Mouse (Mus musculus): ENCODE data around the gene Per1.

The Per1 gene

DNA sequence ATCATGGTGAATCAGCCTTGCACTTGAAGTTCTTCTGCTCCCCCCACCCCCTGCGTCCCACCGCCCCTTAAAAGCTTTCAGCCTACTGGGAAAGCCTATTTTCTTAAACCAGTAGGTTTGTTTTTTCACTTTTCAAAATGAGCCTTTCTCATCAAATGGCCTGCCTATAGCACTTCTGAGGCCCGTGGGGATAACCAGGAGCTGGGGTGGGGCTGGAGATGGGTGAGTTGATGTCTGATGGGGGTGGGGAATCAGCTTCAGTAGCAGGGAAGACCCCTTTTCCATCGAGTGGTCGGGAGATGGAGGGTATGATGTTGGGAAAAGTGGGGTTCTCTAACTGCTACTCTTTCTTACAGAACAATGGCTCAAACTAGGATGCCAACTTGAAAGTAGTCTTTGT, 21.8 kb downstream of the Per1 start:
- no peak for DNase-seq (ENCODE audit: low read depth)

DNA sequence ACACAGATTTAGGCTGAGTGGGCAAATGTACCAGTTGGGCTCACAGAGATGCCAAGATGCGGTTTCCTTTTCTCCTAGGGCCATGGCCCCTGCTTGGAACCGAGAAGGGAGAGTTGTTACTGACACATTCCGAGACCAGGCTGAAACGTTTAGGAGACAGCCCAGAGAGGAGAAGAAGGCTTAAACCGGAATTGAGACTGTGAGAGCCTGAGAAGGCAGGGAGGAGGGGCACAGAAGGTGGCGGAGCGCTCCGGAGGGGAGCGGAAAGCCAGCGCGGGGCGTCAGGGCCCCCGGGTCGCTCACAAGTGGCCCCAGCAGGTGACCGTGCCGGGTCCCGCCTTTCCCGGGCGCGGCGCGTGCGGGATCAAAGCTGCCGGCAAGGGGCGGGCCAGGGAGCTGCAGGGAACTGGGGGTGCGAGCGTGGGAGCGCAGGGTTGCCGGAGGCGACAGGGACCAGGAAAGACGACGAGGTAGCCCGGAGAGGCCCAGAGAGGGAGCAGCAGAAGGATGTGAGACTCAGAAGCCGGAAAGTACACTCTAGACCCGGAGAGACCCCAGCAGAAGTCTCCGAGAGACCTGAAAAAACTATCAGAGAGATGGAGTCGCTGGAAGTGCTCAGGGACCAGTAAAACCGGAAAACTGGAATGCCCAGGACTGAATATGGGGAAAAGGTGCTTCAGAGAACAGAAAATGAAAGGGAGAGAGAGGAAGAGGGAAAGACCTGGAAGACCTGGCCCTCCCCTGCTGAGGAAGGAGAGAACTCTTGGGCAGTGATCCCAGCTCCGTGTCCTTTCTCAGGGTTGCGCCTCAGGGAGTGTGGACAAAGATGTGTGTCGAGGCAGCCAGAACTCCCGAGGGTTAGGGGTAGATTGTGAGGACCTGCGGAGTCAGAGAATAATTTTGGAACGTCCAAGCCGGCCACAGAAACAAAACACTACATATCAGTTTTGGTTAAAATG, 23.0 kb downstream of the Per1 start:
- DNase-seq (ENCODE audit: low read depth), result no peak

DNA sequence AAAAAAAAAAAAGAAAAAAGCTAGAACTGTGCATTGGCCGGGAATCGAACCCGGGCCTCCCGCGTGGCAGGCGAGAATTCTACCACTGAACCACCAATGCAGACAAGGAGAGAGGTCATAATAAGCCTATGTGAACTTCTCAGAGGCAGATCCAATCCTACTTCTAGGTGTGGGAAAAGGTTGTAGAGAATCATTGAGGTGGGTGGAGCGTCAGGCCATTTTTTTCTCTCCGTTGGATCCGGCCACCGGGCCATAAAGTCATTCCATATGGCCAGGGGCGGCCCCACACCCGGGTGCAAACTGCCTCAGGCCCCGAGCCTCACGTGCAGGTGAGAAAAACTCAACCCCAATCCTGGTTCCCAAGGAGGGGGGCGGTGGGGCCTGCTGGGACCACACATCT, 23.7 kb downstream of the Per1 start:
- DNase-seq (ENCODE audit: low read depth), result peak; percentile 76

DNA sequence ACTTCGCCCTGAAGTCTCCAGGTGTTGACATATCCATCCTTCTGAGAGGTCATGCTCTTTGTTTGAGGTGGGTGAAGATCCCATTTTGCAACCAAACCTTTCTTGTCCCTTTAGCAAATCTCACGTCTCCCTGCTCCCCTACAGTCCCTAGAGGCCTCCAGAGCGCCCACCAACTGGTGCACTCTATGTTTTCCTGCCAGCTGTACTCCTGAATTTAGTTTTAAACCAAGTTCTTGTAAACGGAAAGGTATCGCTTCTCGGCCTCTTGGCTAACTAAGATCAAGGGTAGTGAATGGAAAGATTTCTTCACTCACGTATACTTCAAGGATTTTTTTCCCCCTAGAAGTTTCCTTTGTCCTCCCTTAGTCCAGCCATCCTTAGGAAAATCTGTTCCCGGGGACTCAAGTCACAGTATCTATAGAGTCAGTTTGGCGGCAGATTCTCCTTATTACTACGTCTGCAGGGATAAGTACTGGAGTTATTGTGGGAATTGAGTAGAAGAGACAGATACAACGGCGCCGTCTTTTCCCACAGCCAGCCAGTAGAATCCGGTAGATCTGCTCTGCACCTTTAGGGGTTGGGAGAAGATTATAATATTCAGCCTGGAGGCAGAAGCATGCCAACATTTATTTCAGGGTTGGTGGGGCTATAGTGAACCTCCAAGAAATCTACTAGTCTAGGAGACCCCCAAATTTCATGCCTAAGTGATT, 24.6 kb downstream of the Per1 start:
- no peak for DNase-seq (ENCODE audit: low read depth)

DNA sequence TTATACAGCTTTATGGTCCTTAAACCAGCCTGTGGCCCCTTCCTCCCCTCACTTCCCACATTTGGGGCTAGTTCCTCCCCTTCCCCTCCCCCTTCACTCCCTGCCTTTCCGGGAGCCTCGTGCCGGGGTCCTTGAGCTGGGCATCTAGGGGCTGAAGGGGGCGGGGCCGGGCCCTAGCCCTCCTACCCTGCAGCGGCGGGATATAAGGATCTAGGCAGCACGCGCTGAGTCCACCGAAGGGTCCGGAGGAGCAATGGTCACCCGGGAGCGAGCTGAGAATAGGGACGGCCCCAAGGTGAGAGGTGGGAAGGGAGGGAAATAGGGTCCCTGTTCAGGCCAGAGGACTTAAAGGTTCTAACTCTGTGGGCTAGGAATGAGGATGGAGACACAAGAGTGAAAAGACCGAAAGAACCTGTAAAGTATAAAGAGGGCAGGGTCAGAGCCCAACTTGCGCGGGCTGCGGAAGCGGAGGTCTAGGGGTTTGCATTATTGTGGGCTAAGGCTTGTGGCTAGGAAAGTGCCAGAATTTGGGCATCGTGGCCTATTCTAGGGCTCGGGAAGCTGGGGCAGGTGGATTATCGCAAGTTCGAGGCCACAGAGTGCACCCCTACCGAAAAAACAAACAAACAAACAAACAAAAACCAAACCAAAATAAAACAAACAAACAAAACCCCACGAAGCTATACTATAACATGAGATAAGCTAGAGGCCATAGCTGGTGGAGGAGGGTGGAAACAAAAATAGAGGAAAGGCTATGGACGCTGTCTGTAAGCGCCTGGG, 25.4 kb downstream of the Per1 start, which contains the start of gene Hes7:
Hes7 (plus strand) TSS at position 184 of the 780 bp plus-strand sequence.
- no peak for DNase-seq (ENCODE audit: low read depth)

DNA sequence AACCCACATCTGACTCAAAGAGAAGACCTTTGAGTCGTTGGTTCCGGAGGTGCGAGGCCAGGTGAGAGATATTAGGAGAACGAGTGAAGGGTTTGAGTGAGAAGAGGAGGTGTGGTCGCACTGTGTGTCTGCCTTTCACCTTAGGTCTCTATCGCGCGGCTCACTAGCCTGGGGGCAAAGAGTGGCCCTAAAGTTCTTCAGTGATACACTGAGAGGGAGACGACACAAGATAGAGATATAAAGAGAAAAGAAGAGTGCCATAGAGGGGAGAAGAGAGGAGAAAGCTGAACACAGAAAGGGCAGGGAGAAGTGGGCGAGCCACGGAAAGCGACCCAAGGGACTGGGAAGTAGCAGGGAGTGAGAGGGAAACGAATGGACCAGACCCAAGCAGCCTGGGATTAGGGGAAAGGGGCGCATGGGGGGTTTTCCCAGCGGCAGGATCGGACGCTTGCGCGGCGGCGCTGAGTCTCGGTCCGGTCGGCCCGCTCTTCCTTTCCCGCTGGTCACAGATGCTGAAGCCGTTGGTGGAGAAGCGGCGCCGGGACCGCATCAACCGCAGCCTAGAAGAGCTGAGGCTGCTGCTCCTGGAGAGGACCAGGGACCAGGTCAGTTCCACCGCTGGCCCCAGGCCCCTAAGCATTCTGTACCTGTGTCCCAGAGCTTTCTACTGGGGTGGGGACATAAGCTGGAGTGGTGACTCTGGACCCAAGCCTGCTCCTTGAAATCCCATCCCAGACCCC, 26.2 kb downstream of the Per1 start:
- DNase-seq (ENCODE audit: low read depth), result no peak

DNA sequence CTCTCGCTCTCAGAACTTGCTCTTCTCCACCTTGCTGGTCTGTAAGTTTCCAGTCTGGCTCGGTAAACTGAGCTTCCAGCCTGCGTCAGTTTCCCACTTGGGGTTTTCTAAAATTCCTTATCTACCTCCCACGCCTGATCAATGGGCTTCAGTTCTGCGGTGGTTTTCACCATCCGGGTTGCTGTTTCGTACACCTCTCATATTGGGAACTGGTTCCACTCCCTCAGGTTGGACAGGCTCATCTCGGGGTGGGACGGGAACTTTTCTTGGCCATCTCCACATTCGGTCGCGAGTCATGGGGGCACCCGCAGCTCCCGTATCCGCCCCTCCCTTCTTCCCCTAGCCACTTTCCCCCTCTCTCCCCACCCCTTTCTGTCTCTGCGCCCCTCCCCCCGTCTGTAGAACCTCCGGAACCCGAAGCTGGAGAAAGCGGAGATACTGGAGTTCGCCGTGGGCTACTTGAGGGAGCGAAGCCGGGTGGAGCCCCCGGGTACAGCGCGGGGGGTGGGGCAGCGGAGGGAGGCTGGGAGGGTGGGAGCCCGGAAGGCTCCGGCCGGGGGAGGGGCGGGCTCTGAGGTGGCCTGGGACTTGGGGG, 26.8 kb downstream of the Per1 start:
- DNase-seq (ENCODE audit: low read depth), result no peak

DNA sequence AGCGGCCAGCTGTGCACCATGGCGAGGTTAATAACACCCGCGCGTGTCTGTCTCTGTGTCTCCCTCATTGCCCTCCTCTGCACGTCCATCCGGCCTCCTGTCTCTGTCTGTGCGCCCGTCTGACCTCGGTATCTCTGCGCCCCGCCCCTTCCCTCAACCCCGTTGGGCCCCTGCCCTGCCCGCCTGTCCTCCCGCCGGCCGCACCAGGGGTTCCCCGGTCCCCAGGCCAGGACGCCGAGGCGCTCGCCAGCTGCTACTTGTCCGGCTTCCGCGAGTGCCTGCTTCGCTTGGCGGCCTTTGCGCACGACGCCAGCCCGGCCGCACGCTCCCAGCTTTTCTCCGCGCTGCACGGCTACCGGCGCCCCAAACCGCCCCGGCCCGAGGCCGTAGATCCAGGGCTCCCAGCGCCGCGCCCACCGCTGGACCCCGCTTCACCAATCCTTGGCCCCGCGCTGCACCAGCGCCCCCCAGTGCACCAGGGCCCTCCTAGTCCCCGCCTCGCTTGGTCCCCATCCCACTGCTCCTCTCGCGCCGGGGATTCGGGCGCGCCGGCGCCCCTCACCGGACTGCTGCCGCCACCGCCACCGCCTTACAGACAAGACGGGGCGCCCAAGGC, 27.4 kb downstream of the Per1 start, which contains the start of gene 9130213A22Rik:
9130213A22Rik (minus strand) TSS at position 254 of the 616 bp plus-strand sequence.
- DNase-seq (ENCODE audit: low read depth), result peak; percentile 66

DNA sequence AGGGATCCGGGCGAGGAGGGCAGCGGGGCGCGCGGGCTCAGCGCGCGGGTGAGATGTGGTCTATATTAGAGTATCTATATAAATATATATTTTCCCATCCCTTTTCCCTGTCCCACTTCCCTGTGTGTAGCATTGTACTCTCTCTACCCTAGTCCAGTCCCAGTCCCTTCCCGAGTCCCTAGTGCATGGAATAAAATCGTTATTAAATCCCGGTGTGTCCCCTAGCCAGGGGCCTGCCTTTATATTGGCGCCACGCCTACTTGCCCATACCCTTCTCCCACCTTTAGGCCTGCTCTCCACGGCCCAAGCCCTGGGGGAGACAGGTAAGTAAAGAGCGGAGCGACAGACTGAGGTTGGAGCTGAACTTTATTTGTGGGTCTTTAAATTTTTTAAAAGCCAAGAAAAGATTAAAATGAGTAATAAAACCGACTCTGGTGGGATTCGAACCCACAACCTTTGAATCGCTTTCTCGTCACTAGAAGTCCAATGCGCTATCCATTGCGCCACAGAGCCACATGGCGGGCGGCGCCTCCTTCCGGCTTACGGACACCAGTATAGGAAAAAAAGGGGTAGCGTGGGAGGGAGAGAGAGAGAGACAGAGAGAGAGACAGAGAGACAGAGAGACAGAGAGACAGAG, 28.2 kb downstream of the Per1 start:
- DNase-seq (ENCODE audit: low read depth), result peak; percentile 91

DNA sequence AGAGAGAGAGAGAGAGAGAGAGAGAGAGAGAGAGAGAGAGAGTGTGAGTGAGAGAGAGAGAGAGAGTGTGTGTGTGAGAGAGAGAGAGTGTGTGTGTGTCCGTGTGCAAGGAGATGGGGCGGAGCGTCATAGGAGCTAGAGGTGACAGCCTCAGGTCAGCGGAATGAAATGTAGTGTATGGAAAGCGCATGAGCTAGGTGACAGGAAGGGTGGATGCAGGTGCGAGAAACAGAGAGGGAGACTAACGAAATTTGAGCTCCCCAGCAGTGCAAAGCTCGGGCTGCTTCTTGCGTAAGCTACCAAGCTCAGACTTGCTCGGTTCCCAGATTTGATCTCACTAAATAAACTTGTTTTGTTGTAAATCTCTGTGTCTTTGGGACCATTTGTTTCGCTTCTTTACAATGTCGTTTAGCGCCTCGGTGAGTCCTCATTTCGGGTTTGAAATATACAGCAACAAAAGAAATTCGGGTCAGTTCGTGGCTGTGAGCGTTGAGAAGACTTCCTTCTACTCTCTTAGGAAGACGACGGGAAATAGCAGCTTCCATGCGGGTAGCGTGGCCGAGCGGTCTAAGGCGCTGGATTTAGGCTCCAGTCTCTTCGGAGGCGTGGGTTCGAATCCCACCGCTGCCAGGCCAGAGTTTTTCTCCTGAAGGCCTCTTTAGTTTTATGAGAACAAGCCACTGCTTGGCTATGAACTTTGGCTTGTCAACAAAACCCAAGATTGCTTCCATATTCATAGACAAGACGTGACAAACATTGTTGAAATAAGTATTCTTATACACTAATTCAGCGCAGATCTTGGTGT, 28.9 kb downstream of the Per1 start:
- peak; percentile 91 for DNase-seq (ENCODE audit: low read depth)

DNA sequence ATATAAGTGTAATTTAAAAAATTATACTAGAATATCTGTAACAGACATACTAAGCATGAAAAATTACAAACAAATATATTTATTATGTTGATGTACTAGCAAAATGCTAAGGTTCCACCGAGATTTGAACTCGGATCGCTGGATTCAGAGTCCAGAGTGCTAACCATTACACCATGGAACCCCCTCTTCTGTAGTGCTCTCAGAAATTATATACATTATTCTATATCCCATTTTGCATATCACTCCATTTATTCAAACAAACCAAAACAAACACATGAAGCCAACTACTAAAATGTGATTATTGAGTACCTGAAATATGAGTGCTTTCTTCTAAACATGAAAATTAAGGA, 29.5 kb downstream of the Per1 start:
- peak; percentile 78 for DNase-seq (ENCODE audit: low read depth)

DNA sequence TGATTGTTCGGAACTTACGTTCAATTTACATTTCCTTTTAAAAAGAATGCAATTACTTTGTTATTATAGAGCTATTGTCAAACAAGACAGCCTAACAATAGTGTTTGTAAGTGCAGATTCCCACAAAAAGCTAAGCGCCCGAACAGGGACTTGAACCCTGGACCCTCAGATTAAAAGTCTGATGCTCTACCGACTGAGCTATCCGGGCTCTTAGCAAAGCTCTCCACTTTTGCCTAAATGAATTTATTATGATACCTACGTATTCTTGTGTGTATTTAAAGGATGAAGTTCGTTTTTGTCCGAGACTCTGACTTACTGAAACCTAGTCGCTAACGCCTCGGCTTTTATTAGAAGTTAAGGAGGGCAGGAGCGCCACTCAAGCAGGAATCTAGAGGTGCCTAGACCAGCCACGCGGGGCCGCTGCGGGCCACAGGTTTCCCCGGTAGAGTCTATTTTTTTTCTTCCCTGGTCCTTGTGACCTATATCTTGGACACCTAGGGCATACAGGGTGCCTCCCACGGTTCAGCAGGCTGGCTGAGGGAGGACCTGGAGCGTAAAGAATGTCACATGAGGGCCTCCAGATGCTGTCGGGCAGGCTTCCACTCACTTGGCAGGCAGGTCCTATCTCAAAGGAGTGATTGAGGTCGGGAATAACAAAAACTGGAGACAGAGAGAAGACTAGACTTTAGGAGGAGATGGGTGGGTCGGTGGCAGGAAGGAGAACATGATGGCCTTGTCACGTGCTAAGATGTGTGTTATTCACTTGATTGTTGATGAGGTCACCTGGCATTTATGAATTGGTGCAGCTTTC, 30.2 kb downstream of the Per1 start:
- DNase-seq (ENCODE audit: low read depth), result peak; percentile 90

DNA sequence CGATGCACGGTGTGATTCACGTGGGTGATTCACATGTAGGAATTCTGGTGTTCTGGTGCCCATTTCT, 30.7 kb downstream of the Per1 start, which contains the start of gene Aloxe3:
Aloxe3 (plus strand) TSS at position 45 of the 67 bp plus-strand sequence.
- no peak for DNase-seq (ENCODE audit: low read depth)

DNA sequence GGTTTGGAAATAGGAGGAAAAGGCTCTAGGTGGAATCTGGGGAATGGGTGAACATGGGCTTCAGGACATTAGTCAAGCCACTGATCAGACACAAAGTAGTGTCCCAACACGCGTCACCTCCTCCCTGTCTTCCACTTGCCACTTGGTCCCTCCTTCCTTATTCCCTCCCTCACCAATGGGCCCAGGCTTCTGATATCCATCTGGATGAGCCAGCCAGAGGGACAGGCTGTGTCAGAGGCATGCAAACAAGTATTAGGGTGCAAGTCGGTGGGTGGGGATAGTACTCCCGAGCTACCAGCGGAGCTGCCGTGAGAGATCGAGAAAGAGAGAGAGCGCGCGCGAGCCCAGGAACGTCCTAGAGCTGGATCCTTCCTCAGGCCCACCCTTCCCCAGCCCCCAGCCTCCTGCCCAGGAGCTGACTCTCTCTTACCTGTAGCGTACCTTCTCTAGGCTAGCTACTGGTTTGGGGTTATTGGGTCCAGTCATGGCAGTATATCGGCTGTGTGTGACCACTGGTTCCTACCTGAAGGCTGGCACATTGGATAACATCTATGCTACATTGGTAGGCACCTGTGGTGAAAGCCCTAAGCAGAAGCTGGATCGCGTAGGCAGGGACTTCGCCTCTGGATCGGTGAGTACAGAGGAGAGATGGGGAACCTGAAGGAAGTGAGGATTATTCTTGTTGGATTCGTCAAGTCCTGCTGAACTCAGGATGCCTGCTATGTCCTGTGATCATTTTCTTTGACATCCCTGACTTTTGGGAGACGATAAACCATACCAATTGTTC, 31.1 kb downstream of the Per1 start:
- no peak for DNase-seq (ENCODE audit: low read depth)

DNA sequence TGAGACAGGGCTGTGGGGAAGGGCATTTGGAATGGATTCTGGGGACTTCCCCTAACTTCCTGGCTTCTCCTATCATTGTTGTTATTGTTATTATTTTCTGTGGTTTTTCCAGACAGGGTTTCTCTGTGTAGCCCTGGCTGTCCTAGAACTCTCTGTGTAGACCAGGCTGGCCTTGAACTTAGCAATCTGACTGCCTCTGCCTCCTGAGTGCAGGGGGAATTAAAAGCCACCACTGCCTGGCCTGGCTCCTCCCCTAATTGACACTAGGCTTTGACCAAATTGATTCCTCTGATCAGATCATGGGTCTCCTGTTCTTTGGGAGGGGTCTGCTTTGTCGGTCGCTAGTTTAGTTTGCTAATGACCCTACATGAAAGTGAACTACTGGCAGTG, 31.7 kb downstream of the Per1 start:
- no peak for DNase-seq (ENCODE audit: low read depth)

DNA sequence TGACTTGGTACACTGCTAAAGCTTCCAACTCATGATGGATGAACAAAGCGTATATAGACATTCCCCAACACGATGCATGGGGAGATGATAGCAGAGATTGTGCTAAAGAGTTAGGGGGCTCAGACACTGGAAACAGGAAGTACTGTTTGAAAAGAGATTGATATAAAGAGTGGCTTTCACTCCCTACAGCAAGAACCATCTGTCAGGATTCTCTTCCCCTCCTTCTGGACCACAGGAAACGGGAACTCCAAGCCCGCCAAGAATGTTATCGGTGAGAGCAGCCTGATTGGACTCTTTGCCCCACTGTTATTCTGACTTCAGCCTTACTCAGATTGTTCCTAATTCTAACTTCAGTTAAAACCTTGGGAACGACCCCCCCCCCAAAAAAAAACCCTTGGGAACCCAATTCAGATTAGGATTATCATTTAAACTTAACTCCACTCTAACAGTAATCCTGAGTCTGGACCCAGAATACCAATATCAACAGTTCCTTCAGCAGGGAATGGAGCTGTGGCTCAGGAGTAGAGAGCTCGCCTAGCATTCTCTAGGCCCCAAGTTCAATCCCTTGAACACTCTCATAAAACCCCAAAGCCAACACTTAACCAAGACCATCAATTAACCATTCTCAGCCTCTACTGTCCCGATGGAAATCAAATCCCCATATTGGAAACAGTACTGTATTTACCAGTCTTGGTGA, 33.6 kb downstream of the Per1 start:
- no peak for DNase-seq (ENCODE audit: low read depth)

DNA sequence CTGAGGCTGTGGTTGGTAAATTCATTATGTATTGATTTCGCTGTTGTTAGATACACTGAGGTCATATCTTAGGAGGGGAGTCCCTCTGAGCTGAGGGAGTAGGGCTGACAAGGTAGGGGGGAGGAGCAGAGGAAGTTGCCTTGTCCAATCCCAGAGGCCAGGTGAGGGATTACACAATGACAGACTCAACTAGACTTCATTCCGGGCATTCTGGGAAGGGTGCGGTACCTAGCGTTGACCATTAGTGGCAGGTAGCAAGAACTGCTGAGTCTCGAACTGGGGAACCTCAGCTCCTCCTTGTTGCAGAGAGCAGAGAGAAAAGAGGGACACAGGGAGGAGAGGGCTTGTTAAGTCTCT, 38.5 kb downstream of the Per1 start:
- no peak for DNase-seq (ENCODE audit: low read depth)

Data from c-Kit-positive CD71-positive TER-119-negative erythroid progenitor cells, embryonic 14.5 days (primary cell).